Mouse (Mus musculus): ENCODE data around the gene Ptx4. TPM values are rescaled to one million over a fixed set of nuclear protein-coding genes. Genes with fewer than 3 reads are reported as not detected.
A peak's percentile ranks its signal among the peaks of the same experiment; 100 is the strongest.
"Not testable (repeated sequence)": the region's sequence is repeated elsewhere in the genome, so short reads cannot be mapped to it uniquely, and the experiment has no call there.

The Ptx4 gene
- polyA plus RNA-seq, 1 experiment from 2014 or later = 0.83 TPM

DNA sequence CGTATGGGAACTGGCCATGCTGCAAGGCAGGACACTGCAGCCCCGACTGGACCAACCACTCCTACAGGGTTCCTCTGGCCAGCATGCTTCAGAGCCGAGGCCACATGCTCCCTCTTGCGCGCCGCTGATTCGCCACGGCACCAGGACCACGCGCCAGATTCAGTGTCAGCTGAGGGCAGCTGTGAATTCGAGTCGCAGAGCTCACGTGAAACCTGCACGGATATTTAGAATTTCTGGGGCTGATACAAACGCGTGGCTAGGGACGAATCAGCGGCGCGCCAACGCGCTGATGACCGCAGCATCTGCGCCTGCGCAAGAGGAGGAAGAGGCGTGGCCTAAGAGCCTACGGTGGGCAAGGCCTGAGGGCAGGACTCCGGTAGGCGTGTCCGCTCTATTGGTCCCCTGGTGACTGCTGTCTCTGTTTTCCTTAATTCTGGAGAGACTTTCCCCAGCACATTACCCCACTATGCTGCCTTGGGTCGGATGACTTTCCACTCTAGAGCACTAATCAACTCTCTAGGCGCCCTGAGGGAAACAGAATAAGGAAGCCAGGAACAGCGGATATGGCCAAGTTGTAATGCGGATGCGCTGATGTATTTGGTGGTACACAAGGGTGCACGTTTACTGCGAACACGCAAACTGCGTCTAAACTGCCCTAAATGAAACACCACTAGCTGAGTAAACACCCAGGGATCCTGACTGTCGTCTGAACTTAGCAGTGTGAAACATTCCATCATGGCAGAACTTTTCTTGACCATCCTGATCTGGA lies 4.7 kb upstream of the Ptx4 start, which contains the start of gene Telo2:
Telo2 (minus strand) TSS at position 304 of the 769 bp plus-strand sequence.
- H3K4me2 ChIP-seq = peak within 1 kb of the TSS; percentile 93
- WGBS = 4% methylated on average over 40 of the region's 40 CpGs
- H3K27ac ChIP-seq = peak within 1 kb of the TSS; percentile 92
- H3K27me3 ChIP-seq = no peaks in the 10 kb centered on the region
- peaks cover 18% of the 10 kb centered on the region for H3K4me1 ChIP-seq
- peak within 1 kb of the TSS; percentile 71 for H3K4me3 ChIP-seq
- H3K36me3 ChIP-seq = peaks cover 33% of the 10 kb centered on the region
- no peaks in the 10 kb centered on the region for H3K9me3 ChIP-seq
- peak within 1 kb of the TSS; percentile 82 for H3K9ac ChIP-seq
- peak; percentile 82 for ATAC-seq (ENCODE audit: insufficient number of reproducible peaks, insufficient read depth, low FRiP score, low TSS enrichment, low read depth)

DNA sequence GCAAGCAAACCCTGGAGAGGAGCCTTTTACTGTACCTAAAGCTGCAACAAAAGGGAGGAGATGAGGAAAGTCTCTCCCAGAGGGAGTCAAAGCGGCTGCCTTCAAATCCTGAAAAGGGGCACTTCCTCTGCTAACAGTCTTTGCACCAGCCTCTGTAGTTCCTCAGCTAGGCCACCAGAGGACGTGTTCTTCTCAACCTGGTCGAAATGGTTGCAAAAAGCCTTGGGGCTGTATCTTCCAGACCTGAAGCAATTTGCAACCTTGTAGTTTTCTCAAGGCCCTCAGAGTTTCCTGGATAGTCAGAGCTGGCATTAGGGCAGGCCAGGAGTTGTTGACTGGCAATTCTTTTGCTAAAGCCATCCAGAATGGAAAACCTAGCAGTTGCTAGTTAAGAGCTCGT lies 3.3 kb upstream of the Ptx4 start:
- Histone ChIP-seq H3K9me3 (no peaks in the 10 kb centered on the region), H3K4me1 (peaks cover 18% of the 10 kb centered on the region), H3K9ac (no peak overlapping the region), H3K27me3 (no peaks in the 10 kb centered on the region), H3K27ac (no peak overlapping the region), H3K36me3 (peaks cover 20% of the 10 kb centered on the region), H3K4me3 (no peak overlapping the region), H3K4me2 (no peak overlapping the region)
- no peak for ATAC-seq (ENCODE audit: insufficient number of reproducible peaks, insufficient read depth, low FRiP score, low TSS enrichment, low read depth)
- 30% methylated on average over 4 of the region's 4 CpGs for WGBS

DNA sequence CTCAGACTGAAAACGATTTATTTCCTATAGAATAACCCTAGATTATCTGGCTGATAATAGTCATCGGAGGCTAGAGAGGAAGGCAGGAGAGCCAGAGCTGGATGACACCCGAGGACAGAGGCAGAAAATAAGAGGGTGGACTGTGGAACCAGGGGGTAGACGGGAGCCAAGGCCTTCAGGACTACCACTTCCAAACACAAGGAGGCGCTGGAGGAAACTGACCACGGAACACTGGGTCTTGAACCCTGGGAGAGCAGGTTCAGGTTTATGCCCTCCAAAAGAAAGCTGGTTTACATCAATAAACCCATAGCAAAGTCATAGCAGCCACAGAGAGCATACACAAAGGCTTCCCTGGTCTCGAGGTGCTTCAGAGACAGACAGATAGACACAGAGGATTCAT lies 3.4 kb downstream of the Ptx4 start:
- no peak overlapping the region for H3K4me3 ChIP-seq
- 31% methylated on average over 7 of the region's 7 CpGs for WGBS
- H3K9me3 ChIP-seq = no peaks in the 10 kb centered on the region
- H3K4me1 ChIP-seq = peaks cover 7% of the 10 kb centered on the region
- H3K4me2 ChIP-seq = no peak overlapping the region
- no peak for ATAC-seq (ENCODE audit: insufficient number of reproducible peaks, insufficient read depth, low FRiP score, low TSS enrichment, low read depth)
- no peaks in the 10 kb centered on the region; the same call in 1 of the 2 replicates for H3K27me3 ChIP-seq
- H3K9ac ChIP-seq = no peak overlapping the region
- H3K27ac ChIP-seq = no peak overlapping the region
- no peaks in the 10 kb centered on the region for H3K36me3 ChIP-seq

DNA sequence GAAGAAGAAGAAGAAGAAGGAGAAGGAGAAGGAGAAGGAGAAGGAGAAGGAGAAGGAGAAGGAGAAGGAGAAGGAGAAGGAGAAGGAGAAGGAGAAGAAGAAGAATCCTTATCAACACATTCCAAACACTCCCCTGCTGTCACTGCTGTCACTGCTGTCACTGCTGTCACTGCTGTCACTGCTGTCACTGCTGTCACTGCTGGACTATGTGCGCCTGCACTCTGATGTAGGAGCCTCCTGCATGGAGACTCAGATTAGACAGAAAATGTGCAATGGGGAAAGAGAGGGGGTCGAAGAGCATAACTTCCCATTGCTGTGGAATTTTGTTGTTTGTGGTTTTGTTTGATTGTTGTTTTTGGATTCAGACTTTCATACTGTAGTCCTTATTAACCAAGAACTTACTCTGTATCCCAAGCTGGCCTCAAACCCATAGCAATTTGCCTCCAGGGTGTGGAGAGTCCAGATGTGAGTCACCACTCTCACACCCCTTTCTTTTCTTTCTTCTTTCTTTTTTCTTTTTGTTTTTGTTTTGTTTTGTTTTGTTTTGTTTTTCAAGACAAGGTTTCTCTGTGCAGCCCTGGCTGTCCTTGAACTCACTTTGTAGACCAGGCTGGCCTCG lies 5.0 kb downstream of the Ptx4 start:
- not testable (repeated sequence) for H3K4me1 ChIP-seq; H3K4me3 ChIP-seq; H3K9me3 ChIP-seq; H3K9ac ChIP-seq; ATAC-seq (ENCODE audit: insufficient number of reproducible peaks, insufficient read depth, low FRiP score, low TSS enrichment, low read depth); H3K27ac ChIP-seq; H3K27me3 ChIP-seq; H3K4me2 ChIP-seq; H3K36me3 ChIP-seq
- WGBS = 67% methylated on average over 3 of the region's 3 CpGs

DNA sequence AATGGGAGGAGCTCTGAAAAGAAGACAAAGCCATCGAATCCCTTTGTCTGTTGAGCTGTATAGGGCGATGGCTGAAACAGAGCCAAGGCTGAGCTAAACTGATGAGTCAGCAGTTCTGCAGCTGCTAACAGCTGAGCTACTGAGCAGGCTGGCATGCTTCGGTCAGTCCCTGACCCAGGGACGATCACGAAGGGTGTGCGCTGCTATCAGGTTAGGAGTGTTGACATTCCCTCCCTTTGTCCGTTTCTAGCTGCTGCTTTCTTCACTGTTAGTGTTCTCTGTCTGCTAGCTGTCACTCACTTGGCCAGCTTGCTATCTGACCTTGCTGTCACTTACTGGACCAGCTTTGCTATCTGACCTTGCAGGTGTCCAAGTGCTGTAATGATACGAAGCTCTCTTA lies 6.5 kb downstream of the Ptx4 start:
- ATAC-seq (ENCODE audit: insufficient number of reproducible peaks, insufficient read depth, low FRiP score, low TSS enrichment, low read depth) = no peak
- H3K9ac ChIP-seq = no peak overlapping the region
- no peaks in the 10 kb centered on the region for H3K4me1 ChIP-seq
- H3K27me3 ChIP-seq = no peaks in the 10 kb centered on the region; the same call in 1 of the 2 replicates
- H3K9me3 ChIP-seq = no peaks in the 10 kb centered on the region
- H3K4me3 ChIP-seq = no peak overlapping the region
- H3K27ac ChIP-seq = no peak overlapping the region
- no peaks in the 10 kb centered on the region for H3K36me3 ChIP-seq
- WGBS = 67% methylated on average over 8 of the region's 8 CpGs
- no peak overlapping the region for H3K4me2 ChIP-seq

DNA sequence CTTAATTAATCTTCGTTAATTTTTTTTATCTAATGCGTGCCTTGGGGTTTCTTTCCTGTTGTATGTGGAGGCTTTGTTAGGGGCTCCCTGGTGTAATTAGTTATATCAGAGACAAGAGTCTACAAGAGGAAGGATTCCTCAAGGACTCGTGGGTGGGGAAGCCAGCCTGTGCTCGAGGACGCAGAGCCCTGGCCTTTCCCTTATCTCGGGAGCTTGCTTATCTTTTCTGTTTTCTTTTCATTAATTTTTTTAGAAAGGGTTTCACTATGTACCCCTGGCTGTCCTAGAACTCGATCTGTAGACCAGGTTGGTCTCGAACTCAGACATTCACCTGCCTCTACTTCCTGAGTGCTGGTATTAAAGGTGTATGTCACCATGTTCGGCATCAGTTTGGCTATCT lies 7.1 kb downstream of the Ptx4 start:
- no peaks in the 10 kb centered on the region; the same call in 1 of the 2 replicates for H3K27me3 ChIP-seq
- no peak overlapping the region for H3K9ac ChIP-seq
- ATAC-seq (ENCODE audit: insufficient number of reproducible peaks, insufficient read depth, low FRiP score, low TSS enrichment, low read depth) = no peak
- no peaks in the 10 kb centered on the region for H3K36me3 ChIP-seq
- WGBS = 73% methylated on average over 9 of the region's 9 CpGs
- no peak overlapping the region for H3K4me2 ChIP-seq
- no peaks in the 10 kb centered on the region for H3K4me1 ChIP-seq
- no peak overlapping the region for H3K27ac ChIP-seq
- no peaks in the 10 kb centered on the region for H3K9me3 ChIP-seq
- H3K4me3 ChIP-seq = no peak overlapping the region

DNA sequence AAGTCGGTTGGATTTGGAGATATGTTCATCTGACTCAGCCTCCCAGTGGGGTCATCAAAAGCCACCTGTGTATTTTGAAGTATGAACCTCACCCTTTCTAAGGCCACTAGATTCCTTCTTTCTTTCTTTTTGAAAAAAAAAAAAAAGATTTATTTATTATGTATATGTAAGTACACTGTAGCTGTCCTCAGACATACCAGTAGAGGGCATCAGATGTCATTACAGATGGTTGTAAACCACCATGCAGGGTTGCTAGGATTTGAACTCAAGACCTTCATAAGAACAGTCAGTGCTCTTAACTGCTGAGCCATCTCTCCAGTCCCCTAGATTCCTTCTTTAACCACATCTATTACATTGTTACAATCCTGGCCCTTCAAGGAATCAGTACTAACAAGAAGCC lies 9.5 kb downstream of the Ptx4 start:
- Histone ChIP-seq H3K4me2 (no peak overlapping the region), H3K4me1 (peaks cover 9% of the 10 kb centered on the region), H3K9ac (no peak overlapping the region), H3K27me3 (no peaks in the 10 kb centered on the region), H3K36me3 (no peaks in the 10 kb centered on the region), H3K9me3 (no peaks in the 10 kb centered on the region), H3K27ac (no peak overlapping the region), H3K4me3 (no peak overlapping the region)
- no peak for ATAC-seq (ENCODE audit: insufficient number of reproducible peaks, insufficient read depth, low FRiP score, low TSS enrichment, low read depth)
- 83% methylated on average over 1 of the region's 1 CpGs for WGBS

DNA sequence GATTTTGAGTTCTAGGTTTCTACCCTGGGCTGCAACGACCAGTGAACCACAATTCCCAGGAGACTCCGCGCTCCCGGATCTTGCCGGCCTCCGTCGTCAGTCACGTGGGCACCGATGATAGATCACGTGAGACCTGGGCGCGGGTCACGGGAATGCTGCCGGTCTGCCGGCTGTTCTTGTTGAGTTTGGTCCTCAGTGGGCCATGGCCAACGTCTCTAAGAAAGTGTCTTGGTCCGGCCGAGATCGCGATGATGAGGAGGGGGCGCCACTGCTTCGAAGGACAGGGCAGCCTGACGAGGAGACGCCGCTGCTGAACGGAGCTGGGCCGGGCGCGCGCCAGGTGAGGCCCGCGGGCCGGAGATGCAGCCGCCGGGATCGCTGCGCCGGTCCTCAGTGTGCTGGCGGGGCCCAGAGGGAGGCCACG lies 12.7 kb downstream of the Ptx4 start, which contains the start of gene Clcn7:
Clcn7 (plus strand) TSS at position 117 of the 424 bp plus-strand sequence.
- ATAC-seq (ENCODE audit: insufficient number of reproducible peaks, insufficient read depth, low FRiP score, low TSS enrichment, low read depth) = peak; percentile 90; the same call in 1 of the 2 replicates
- under 1% methylated on average over 40 of the region's 40 CpGs for WGBS
- peaks cover 9% of the 10 kb centered on the region for H3K4me1 ChIP-seq
- peaks cover 15% of the 10 kb centered on the region; the same call in 1 of the 2 replicates for H3K36me3 ChIP-seq
- peak within 1 kb of the TSS; percentile 95 for H3K4me3 ChIP-seq
- no peaks in the 10 kb centered on the region for H3K27me3 ChIP-seq
- H3K4me2 ChIP-seq = peak within 1 kb of the TSS; percentile 80
- H3K9ac ChIP-seq = peak within 1 kb of the TSS; percentile 90
- H3K9me3 ChIP-seq = no peaks in the 10 kb centered on the region
- peak within 1 kb of the TSS; percentile 51; the same call in 1 of the 2 replicates for H3K27ac ChIP-seq

DNA sequence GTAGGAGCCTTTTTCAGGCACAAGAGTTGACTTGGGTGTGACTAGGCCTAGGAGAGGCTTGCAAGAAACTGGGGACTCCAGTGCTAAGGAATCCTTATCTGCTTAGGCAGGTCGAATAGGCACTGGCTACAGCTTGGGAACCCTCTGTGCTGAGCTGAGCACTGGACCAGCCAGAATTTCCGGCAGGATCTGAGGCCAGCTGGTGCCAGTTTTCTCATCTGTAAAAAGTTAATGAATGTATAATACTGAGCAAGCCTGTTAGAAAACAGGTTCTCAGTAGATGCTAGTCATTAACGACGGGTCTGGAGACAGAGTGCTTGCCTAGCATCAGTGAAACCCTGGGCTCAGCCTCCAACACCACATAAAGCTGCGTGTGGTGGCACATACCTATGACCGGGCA lies 15.1 kb downstream of the Ptx4 start:
- H3K9ac ChIP-seq = no peak overlapping the region
- H3K36me3 ChIP-seq = peaks cover 15% of the 10 kb centered on the region; the same call in 1 of the 2 replicates
- H3K27ac ChIP-seq = no peak overlapping the region
- H3K9me3 ChIP-seq = no peaks in the 10 kb centered on the region
- no peak overlapping the region for H3K4me3 ChIP-seq
- no peak for ATAC-seq (ENCODE audit: insufficient number of reproducible peaks, insufficient read depth, low FRiP score, low TSS enrichment, low read depth)
- H3K4me2 ChIP-seq = no peak overlapping the region
- peaks cover 9% of the 10 kb centered on the region for H3K4me1 ChIP-seq
- no peaks in the 10 kb centered on the region for H3K27me3 ChIP-seq
- 89% methylated on average over 6 of the region's 6 CpGs for WGBS

DNA sequence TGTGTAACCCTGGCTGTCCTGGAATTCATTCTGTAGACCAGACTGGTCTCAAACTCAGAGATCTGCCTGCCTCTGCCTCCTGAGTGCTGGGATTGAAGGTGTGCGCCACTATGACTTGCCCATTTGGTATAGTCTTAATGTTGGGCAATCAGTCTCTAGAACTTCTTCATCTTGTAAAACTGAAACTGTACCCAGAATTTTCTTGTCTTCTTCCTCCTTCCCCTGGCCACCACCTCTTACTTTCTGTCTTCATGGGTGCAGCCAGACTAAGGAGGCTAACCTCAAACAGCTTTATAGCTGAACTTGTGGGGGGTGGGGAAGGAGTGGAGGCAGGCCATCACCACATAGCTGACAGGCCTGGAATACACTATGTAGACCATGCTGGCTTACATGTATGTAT lies 18.2 kb downstream of the Ptx4 start:
- Histone ChIP-seq H3K27me3 (no peaks in the 10 kb centered on the region), H3K36me3 (peaks cover 18% of the 10 kb centered on the region; the same call in 1 of the 2 replicates), H3K4me3 (no peak overlapping the region), H3K4me1 (peaks cover 8% of the 10 kb centered on the region), H3K9ac (no peak overlapping the region), H3K27ac (no peak overlapping the region), H3K9me3 (no peaks in the 10 kb centered on the region), H3K4me2 (no peak overlapping the region)
- 97% methylated on average over 1 of the region's 1 CpGs for WGBS
- no peak for ATAC-seq (ENCODE audit: insufficient number of reproducible peaks, insufficient read depth, low FRiP score, low TSS enrichment, low read depth)

DNA sequence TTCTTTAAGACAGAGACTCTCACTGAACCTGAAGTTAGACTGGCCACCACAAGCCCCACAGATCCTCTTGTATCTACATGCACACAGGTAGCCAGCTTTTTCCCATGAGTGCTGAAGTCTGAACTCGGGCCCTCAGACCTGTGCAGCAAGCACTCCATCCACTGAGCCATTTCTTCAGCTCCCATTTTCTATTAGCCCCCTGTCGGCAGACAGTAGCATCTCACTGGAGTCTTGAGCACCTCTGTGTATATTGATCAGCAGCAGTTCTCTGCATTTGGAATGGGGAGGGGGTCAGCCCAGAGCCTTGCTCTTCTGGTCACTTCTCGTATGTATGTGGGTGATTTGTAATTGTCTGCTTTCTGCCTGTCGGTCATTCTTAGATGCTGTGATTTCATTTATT lies 19.4 kb downstream of the Ptx4 start:
- WGBS = 75% methylated on average over 4 of the region's 4 CpGs
- H3K4me1 ChIP-seq = no peaks in the 10 kb centered on the region
- peaks cover 27% of the 10 kb centered on the region; the same call in 1 of the 2 replicates for H3K36me3 ChIP-seq
- H3K9ac ChIP-seq = no peak overlapping the region
- no peak overlapping the region for H3K27ac ChIP-seq
- no peak for ATAC-seq (ENCODE audit: insufficient number of reproducible peaks, insufficient read depth, low FRiP score, low TSS enrichment, low read depth)
- H3K9me3 ChIP-seq = no peaks in the 10 kb centered on the region
- no peaks in the 10 kb centered on the region for H3K27me3 ChIP-seq
- no peak overlapping the region for H3K4me2 ChIP-seq
- H3K4me3 ChIP-seq = no peak overlapping the region

DNA sequence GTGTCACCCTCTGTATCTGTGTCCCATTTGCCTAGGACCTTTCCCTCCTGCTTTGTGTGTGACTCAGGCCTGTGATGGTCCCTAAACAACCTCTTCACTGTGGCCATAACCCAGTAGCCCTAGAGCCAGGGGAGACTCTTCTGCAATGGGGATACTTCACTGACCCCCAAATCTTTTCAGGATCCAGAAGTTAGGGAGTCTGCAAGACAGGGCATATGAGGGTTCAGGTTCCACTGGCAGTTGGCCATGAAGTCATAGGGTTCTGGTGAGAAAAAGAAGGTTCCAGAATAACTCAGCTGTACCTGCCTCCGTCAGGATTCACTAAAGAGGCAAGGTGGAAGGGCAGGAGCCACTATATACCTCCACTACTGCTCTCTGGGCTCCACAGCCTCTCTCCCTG lies 41.6 kb downstream of the Ptx4 start, which contains the start of gene Ccdc154:
Ccdc154 (plus strand) TSS at position 301 of the 400 bp plus-strand sequence.
- 82% methylated on average over 1 of the region's 1 CpGs for WGBS
- no peaks in the 10 kb centered on the region for H3K9me3 ChIP-seq
- peak within 1 kb of the TSS; percentile 37; the same call in 1 of the 2 replicates for H3K9ac ChIP-seq
- no peaks in the 10 kb centered on the region for H3K4me1 ChIP-seq
- H3K27me3 ChIP-seq = no peaks in the 10 kb centered on the region
- no peak within 1 kb of the TSS for H3K4me2 ChIP-seq
- H3K36me3 ChIP-seq = peaks cover 46% of the 10 kb centered on the region
- no peak within 1 kb of the TSS for H3K4me3 ChIP-seq
- no peak for ATAC-seq (ENCODE audit: insufficient number of reproducible peaks, insufficient read depth, low FRiP score, low TSS enrichment, low read depth)
- no peak within 1 kb of the TSS for H3K27ac ChIP-seq

Measured in embryonic facial prominence, embryonic 13.5 days (tissue).